Mouse (Mus musculus) liver, embryonic 15.5 days (tissue): ENCODE data around the gene Gm17364. TPM values are rescaled to one million over a fixed set of nuclear protein-coding genes. Genes with fewer than 3 reads are reported as not detected.

Experiments used
- ATAC-seq: fragments of 200-750 bp; cut with Nextera tagmentation; 2 replicates; pipeline ENCODE4 v1.8.0; 2017; ENCODE audit warnings: moderate number of reproducible peaks, mild to moderate bottlenecking, moderate library complexity; ENCODE audit not compliant: insufficient read depth
- H3K27ac ChIP-seq: fragments of 300-500 bp; sonication (generic); replicated peaks from 2 replicates; pipeline ENCODE4 v1.5.1; 2015; ENCODE audit warnings: mild to moderate bottlenecking, inconsistent platforms
- H3K27me3 ChIP-seq: fragments of 300-500 bp; sonication (generic); 2 replicates; pipeline ENCODE4 v1.6.1; 2015; ENCODE audit warnings: mild to moderate bottlenecking, inconsistent platforms
- H3K36me3 ChIP-seq: fragments of 300-500 bp; sonication (generic); replicated peaks from 2 replicates; pipeline ENCODE4 v1.6.1; 2015; ENCODE audit warnings: moderate library complexity, mild to moderate bottlenecking, inconsistent platforms
- H3K4me1 ChIP-seq: fragments of 300-500 bp; sonication (generic); replicated peaks from 2 replicates; pipeline ENCODE4 v1.6.1; 2015; ENCODE audit warnings: inconsistent platforms
- H3K4me2 ChIP-seq: fragments of 300-500 bp; sonication (generic); 2 replicates; pipeline ENCODE4 v1.6.1; 2015; ENCODE audit warnings: moderate library complexity, mild to moderate bottlenecking, inconsistent platforms
- H3K4me3 ChIP-seq: fragments of 300-500 bp; sonication (generic); replicated peaks from 2 replicates; pipeline ENCODE4 v1.5.1; 2015; ENCODE audit warnings: mild to moderate bottlenecking, inconsistent platforms
- H3K9ac ChIP-seq: fragments of 300-500 bp; sonication (generic); 2 replicates; pipeline ENCODE4 v1.6.1; 2015; ENCODE audit warnings: moderate library complexity, mild to moderate bottlenecking, inconsistent platforms
- H3K9me3 ChIP-seq: fragments of 300-500 bp; sonication (generic); replicated peaks from 2 replicates; pipeline ENCODE4 v1.6.1; 2016; ENCODE audit warnings: inconsistent platforms
- WGBS: fragments of 180-500 bp; shearing (Covaris S2); methylation state at CpG from one replicate; pipeline ENCODE4 v1.1.7; 2015; ENCODE audit warnings: mixed read lengths; ENCODE audit not compliant: insufficient replicate concordance; 5-methylcytosine and 5-hydroxymethylcytosine counted together
- polyA plus RNA-seq: library from polyadenylated mRNA; unstranded; fragments of >200 nt; fragmentation: Nextera tagmentation; extraction: Ambion mirVana; gene quantifications from 2 replicates; pipeline ENCODE4 v1.2.1, GENCODE M21; 2015

The Gm17364 gene
- not detected in 2 replicates for polyA plus RNA-seq

DNA sequence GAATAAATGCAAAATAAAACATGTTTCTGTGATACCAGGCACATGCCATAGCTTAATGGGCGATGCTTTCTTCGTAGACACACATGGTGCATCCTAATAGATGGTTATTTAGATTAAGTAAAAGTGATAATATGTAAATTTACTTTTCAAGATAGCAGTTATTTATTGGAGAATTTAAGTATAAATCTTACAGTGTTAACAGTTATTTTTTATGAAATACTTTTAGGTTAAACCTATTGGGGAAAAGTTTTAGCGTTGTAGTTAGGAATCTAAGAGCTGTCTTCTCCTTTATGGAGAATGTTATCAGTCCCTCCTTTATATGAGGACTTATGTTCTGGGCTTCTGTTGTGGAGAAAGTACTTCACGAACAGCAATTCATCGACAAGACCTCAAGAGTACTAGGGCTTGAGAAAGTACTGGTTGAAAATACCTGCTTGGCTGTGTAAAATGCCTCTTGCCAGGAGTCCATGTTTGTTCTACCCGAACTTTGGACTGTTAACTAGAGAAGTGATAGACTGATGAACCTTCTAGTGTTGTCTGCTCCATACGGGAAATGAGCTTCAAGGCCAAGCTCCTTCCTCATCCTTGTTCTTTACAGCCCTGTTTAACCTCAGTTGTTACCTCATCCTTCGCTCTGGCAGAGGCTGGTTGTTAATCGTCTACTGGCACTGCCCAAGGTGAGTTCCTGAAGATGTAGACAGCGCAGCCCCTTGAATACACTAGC lies at the start of gene Gm17364:
Gm17364 (minus strand) TSS at position 51 of the 724 bp plus-strand sequence.
- H3K4me1 ChIP-seq: no peaks in the 10 kb centered on the region
- WGBS: 75% methylated on average over 10 of the region's 10 CpGs
- no peak for ATAC-seq

DNA sequence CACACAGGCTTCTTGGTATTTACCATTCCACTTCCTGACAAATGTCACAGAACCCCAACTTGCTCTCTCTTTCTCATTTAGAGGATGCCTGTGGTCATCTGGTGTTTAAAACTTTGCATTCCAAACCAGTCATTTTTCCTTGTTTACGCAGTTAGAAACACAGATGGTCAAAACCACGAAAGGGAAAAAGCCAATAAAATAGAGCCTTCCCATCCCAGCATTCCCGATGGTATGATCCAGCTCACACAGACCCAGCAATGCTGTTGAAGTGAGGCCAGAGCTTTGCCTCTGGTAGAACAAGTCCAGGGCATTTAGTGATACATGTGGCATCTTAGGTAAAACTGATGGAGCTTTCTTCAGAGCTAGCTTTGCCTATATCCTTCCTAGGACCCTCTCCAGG lies 47.7 kb upstream of the Gm17364 start:
- no peaks in the 10 kb centered on the region for H3K27me3 ChIP-seq
- ATAC-seq: no peak
- WGBS: 46% methylated on average over 3 of the region's 3 CpGs
- H3K4me1 ChIP-seq: no peaks in the 10 kb centered on the region
- no peak overlapping the region for H3K9ac ChIP-seq
- no peak overlapping the region for H3K4me2 ChIP-seq
- no peaks in the 10 kb centered on the region for H3K9me3 ChIP-seq
- H3K36me3 ChIP-seq: 0 out of 2 replicates have a peak, but pooled peaks cover 8% of the 10 kb centered on the region
- H3K4me3 ChIP-seq: no peak overlapping the region
- H3K27ac ChIP-seq: no peak overlapping the region

More for the DNA sequence above, at the start of gene Gm17364:
- Histone ChIP-seq H3K27me3 (no peaks in the 10 kb centered on the region), H3K9ac (no peak within 1 kb of the TSS), H3K36me3 (0 out of 2 replicates have a peak, but pooled peaks cover 10% of the 10 kb centered on the region), H3K9me3 (no peaks in the 10 kb centered on the region), H3K27ac (no peak within 1 kb of the TSS), H3K4me3 (no peak within 1 kb of the TSS), H3K4me2 (no peak within 1 kb of the TSS)

DNA sequence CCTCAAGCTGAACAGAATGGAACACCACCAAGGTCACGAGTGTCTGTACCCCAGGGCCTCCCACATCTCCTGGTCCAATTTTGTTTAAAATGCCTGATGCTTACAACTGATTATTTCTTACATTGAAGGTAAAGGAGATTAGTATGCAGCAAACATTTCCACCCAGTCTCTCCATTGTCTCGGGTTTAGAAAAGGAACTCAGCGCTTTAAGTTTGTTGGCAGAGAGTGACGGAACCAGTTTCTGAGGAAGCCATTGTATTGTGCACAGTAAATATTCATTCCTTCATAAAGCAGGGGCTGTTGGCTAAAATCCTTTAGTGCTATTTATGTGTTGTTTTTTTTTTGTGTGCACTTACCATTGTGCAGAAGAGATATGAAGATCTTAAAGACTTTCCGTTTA lies 47.0 kb upstream of the Gm17364 start:
- H3K4me1 ChIP-seq: no peaks in the 10 kb centered on the region
- H3K27ac ChIP-seq: no peak overlapping the region
- WGBS: 64% methylated on average over 5 of the region's 5 CpGs

DNA sequence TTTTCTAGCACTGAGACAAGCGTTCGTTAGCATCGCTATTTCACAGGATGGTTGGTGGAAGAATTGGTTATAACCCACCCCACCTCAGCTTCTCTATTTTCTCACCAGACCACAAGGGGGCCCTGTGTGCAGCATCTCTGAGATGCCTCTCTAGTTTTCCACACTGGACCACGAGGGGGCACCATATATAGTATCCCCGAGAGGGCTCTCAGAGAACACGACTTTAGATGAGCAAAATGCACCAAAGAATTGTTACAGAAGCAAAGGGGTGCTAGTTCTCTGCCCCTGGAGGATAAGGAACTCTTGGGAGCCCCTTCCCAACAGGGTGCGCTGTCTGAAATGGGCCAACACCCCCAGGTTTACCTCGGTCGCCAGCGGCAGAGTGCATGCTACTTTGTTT lies 28.9 kb upstream of the Gm17364 start:
- Histone ChIP-seq H3K4me1 (no peaks in the 10 kb centered on the region), H3K9me3 (no peaks in the 10 kb centered on the region), H3K36me3 (no peaks in the 10 kb centered on the region), H3K4me3 (no peak overlapping the region), H3K4me2 (no peak overlapping the region; the same call in 1 of the 2 replicates), H3K27ac (no peak overlapping the region), H3K27me3 (no peaks in the 10 kb centered on the region), H3K9ac (no peak overlapping the region)
- ATAC-seq: no peak
- 56% methylated on average over 10 of the region's 10 CpGs for WGBS

More for the DNA sequence above, 47.0 kb upstream of the Gm17364 start:
- H3K36me3 ChIP-seq: 0 out of 2 replicates have a peak, but pooled peaks cover 14% of the 10 kb centered on the region
- no peaks in the 10 kb centered on the region for H3K9me3 ChIP-seq
- no peak overlapping the region for H3K4me3 ChIP-seq
- no peak overlapping the region for H3K9ac ChIP-seq
- no peaks in the 10 kb centered on the region for H3K27me3 ChIP-seq
- H3K4me2 ChIP-seq: no peak overlapping the region
- ATAC-seq: no peak

DNA sequence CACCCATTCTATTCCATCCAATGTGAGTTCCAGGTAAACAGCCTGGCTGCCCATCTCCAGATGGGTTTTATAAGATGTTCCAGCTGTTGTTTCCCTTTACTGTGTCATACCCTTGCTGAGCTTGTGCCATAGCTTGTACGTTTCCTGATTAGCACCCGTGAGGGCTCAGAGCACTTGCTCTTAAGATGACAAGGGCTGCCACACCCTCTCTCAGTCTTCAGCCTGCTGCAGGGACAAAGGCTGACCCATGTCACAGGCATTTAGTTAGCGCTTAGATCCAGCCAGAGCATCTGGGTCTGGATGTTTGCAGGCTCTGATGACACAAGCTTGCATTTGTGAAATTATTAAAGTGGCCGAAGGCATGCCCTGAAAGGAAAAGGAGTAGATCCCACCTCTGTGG lies 26.3 kb upstream of the Gm17364 start:
- 45% methylated on average over 4 of the region's 4 CpGs for WGBS
- ATAC-seq: no peak

DNA sequence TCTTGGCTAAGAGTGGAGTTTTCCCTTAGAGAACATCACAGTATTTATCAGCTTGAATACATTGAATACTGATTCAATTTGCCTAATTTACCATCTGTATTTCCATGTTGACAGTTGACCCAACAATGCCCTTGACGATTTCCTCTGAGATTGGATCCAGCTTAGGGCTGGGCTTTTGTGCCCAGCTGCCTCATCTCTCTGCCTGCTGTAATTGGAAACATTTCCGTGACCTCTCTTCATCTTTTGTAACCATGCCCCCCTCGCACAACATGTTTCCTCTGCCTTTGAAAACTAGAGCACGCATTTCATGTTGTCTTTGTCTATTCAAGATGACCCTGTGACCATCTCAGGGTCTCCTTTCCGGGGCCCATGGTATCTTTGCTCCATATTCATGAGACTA lies 25.2 kb upstream of the Gm17364 start:
- Histone ChIP-seq H3K9ac (no peak overlapping the region), H3K27ac (no peak overlapping the region), H3K4me3 (no peak overlapping the region), H3K36me3 (no peaks in the 10 kb centered on the region), H3K9me3 (no peaks in the 10 kb centered on the region), H3K4me1 (no peaks in the 10 kb centered on the region), H3K4me2 (no peak overlapping the region), H3K27me3 (no peaks in the 10 kb centered on the region)
- ATAC-seq: no peak
- 62% methylated on average over 5 of the region's 5 CpGs for WGBS

More for the DNA sequence above, 26.3 kb upstream of the Gm17364 start:
- Histone ChIP-seq H3K27ac (no peak overlapping the region), H3K9ac (no peak overlapping the region), H3K4me1 (no peaks in the 10 kb centered on the region), H3K27me3 (no peaks in the 10 kb centered on the region), H3K9me3 (no peaks in the 10 kb centered on the region), H3K36me3 (no peaks in the 10 kb centered on the region), H3K4me2 (no peak overlapping the region), H3K4me3 (no peak overlapping the region)

DNA sequence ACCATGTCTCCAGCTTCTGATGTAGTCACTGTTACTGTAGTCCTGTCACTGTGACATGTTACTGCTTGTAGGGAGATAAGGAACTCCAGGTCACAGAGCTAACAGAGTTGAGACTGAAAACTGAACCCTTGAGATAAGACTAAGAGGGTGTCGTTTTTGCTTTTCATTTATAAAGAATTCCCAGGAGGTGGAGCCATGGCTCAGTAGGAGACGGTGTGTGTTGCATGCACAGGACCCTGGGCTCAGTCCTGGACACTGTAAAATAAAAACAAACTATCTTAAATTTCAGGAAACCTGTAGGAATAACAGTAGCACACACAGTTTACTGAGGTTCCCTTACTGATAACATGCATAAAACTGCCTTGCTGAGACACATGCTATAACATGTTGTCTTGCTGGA lies 24.8 kb upstream of the Gm17364 start:
- H3K36me3 ChIP-seq: no peaks in the 10 kb centered on the region
- no peak overlapping the region for H3K4me2 ChIP-seq
- 11% methylated on average over 2 of the region's 2 CpGs for WGBS
- H3K9me3 ChIP-seq: no peaks in the 10 kb centered on the region
- no peaks in the 10 kb centered on the region for H3K27me3 ChIP-seq
- no peak overlapping the region for H3K4me3 ChIP-seq
- no peak overlapping the region for H3K9ac ChIP-seq
- no peak for ATAC-seq
- H3K27ac ChIP-seq: no peak overlapping the region
- no peaks in the 10 kb centered on the region for H3K4me1 ChIP-seq

DNA sequence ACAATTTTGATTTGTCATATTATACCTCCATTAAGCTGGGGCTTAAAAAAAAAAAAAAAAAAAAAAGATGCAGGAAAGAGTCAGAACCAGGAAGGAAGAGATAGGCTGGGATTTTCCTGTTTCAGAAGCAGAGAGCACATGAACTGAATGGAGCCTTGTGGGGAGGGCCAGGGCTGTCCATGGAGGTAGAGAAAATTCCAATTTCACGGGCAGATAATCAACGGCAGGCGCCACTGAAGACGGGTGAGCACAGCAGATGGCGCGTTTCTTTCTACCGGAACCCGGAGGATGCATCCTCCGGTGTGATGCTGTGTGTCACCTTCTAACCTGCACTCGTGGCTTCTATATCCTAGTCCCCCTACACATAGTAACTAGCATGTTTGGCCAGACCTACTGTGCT lies 22.6 kb upstream of the Gm17364 start:
- WGBS: 71% methylated on average over 10 of the region's 10 CpGs
- H3K4me1 ChIP-seq: no peaks in the 10 kb centered on the region
- no peaks in the 10 kb centered on the region for H3K9me3 ChIP-seq
- no peak overlapping the region for H3K4me3 ChIP-seq
- H3K36me3 ChIP-seq: no peaks in the 10 kb centered on the region
- H3K4me2 ChIP-seq: no peak overlapping the region
- H3K27ac ChIP-seq: no peak overlapping the region
- ATAC-seq: no peak
- no peaks in the 10 kb centered on the region for H3K27me3 ChIP-seq
- no peak overlapping the region for H3K9ac ChIP-seq

DNA sequence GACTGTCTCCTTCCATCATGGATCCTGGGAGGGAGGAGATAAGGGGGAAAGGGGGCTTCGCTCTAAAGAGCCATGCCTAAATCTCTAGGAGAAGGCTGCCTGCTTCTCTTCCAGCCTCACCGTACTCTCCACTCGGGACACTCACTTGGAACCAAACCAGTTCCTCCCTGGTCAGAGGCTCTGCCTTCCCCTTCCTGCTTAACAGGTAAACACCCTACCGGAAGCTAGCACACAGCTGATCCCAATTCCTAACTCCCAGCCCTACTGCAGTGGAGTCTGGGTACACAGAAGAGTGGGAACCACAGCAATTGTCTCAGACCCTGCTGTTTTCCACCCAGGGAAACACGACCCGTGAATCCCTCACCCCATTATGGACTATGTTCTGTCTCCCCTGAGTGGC lies 22.1 kb upstream of the Gm17364 start:
- 48% methylated on average over 6 of the region's 6 CpGs for WGBS
- Histone ChIP-seq H3K4me3 (no peak overlapping the region), H3K9me3 (no peaks in the 10 kb centered on the region), H3K9ac (no peak overlapping the region), H3K27me3 (no peaks in the 10 kb centered on the region), H3K4me1 (no peaks in the 10 kb centered on the region), H3K4me2 (no peak overlapping the region), H3K27ac (no peak overlapping the region), H3K36me3 (no peaks in the 10 kb centered on the region)
- no peak for ATAC-seq

DNA sequence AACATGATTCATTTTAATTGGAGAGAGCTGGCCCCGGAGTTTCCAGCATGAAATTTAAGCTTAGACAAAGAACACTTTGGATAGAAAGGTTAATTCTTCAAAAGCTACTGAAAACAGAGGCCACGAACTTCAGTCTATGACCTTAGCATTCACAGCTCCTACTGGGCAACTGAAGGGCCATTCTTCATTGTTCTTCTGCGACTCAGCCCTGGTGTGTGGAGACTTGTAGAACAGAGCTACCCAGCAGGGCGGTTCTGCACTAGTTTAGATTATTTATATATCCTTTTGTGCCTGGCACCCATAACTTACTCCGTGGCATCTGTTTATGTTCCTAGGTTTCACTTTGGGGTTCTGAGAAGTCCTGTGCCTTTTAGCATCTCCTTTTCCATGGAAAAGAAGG lies 19.8 kb upstream of the Gm17364 start:
- ATAC-seq: no peak
- Histone ChIP-seq H3K36me3 (no peaks in the 10 kb centered on the region), H3K27me3 (no peaks in the 10 kb centered on the region), H3K4me2 (no peak overlapping the region), H3K4me3 (no peak overlapping the region), H3K9ac (no peak overlapping the region), H3K27ac (no peak overlapping the region), H3K4me1 (no peaks in the 10 kb centered on the region), H3K9me3 (no peaks in the 10 kb centered on the region)
- WGBS: 44% methylated on average over 5 of the region's 5 CpGs

DNA sequence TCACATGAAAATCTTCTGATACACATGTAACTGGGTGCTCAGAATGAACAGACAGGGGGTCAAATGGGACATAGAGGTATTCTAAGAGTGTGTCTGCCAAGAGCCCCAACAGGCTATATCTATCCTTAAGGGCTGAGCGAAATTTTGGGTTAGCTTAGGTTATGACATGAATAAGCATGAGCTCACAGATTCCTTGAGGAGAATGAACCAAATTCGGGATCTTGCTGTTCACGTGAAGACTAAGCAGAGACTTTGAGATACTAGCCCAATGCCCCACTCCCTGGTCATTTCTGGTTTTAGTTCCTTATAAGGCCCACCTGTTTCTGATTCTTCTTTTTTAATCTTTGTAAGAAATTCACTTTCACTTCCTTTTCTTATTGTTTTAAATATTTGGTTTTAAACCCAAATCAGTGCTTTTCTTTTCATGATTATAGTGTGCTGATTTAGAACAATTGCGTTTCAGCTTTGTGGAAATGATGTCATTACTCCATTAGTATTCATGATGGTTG lies 17.7 kb upstream of the Gm17364 start:
- H3K27me3 ChIP-seq: no peaks in the 10 kb centered on the region
- 59% methylated on average over 4 of the region's 4 CpGs for WGBS

More for the DNA sequence above, 17.7 kb upstream of the Gm17364 start:
- no peak overlapping the region for H3K4me2 ChIP-seq
- no peaks in the 10 kb centered on the region for H3K4me1 ChIP-seq
- no peaks in the 10 kb centered on the region for H3K36me3 ChIP-seq
- H3K27ac ChIP-seq: no peak overlapping the region
- H3K9ac ChIP-seq: no peak overlapping the region
- no peak overlapping the region for H3K4me3 ChIP-seq
- H3K9me3 ChIP-seq: no peaks in the 10 kb centered on the region
- ATAC-seq: no peak
